Mouse (Mus musculus) E14TG2a.4 (cell line): ENCODE measurements around the gene Hoxd9.

ENCODE experiments used
- CTCF ChIP-seq: conservative IDR thresholded peaks from 2 replicates; pipeline ENCODE4 v1.5.1; 2014; ENCODE audit warnings: low read length
- NANOG ChIP-seq: IDR thresholded peaks from 2 replicates; pipeline ENCODE4 v1.6.1; 2014; ENCODE audit warnings: borderline replicate concordance, low read length, mixed read lengths
- POU5F1 ChIP-seq: IDR thresholded peaks from 2 replicates; pipeline ENCODE4 v1.6.1; 2014; ENCODE audit warnings: low read length, borderline replicate concordance

GRCm38 (mm10) chr2:74733765-74734164, 36.2 kb downstream of the Hoxd9 start:
- TF ChIP-seq CTCF (no peak), POU5F1 (no peak), NANOG (no peak)
